Mouse (Mus musculus) forebrain, embryonic 14.5 days (tissue): ENCODE data around the gene Cdc42bpa. TPM values are rescaled to one million over a fixed set of nuclear protein-coding genes. Genes with fewer than 3 reads are reported as not detected.

Experiments
- ATAC-seq: fragments of 200-750 bp; cut with Nextera tagmentation; 2 replicates; pipeline ENCODE4 v1.8.0; 2017; ENCODE audit warnings: mild to moderate bottlenecking, moderate library complexity
- DNase-seq: peaks from one replicate; pipeline ENCODE4 v3.0.0-alpha.2; 2015; ENCODE audit warnings: low spot score
- H3K27ac ChIP-seq: fragments of 300-500 bp; sonication (generic); 2 replicates; pipeline ENCODE4 v1.5.1; 2014; ENCODE audit warnings: low read depth, mild to moderate bottlenecking, control low read depth, low read length, moderate library complexity
- H3K27me3 ChIP-seq: fragments of 300-500 bp; sonication (generic); replicated peaks from 2 replicates; pipeline ENCODE4 v1.6.1; 2014; ENCODE audit warnings: low read length, control low read depth, mixed read lengths; ENCODE audit not compliant: control insufficient read depth, insufficient read depth
- H3K36me3 ChIP-seq: fragments of 300-500 bp; sonication (generic); 2 replicates; pipeline ENCODE4 v1.6.1; 2014; ENCODE audit warnings: low read length, control low read depth; ENCODE audit not compliant: control insufficient read depth, insufficient read depth
- H3K4me1 ChIP-seq: fragments of 300-500 bp; sonication (generic); 2 replicates; pipeline ENCODE4 v1.6.1; 2014; ENCODE audit warnings: antibody characterized with exemption, low read length, control low read depth; ENCODE audit not compliant: control insufficient read depth, insufficient read depth
- H3K4me2 ChIP-seq: fragments of 300-500 bp; sonication (generic); 2 replicates; pipeline ENCODE4 v1.6.1; 2014; ENCODE audit warnings: mild to moderate bottlenecking, control low read depth, low read length
- H3K4me3 ChIP-seq: fragments of 300-500 bp; sonication (generic); 2 replicates; pipeline ENCODE4 v1.5.1; 2014; ENCODE audit warnings: low read depth, low read length, control low read depth
- H3K9ac ChIP-seq: fragments of 300-500 bp; sonication (generic); 2 replicates; pipeline ENCODE4 v1.6.1; 2014; ENCODE audit warnings: mild to moderate bottlenecking, low read length, control low read depth, moderate library complexity
- H3K9me3 ChIP-seq: fragments of 300-500 bp; sonication (generic); replicated peaks from 2 replicates; pipeline ENCODE4 v1.6.1; 2016; ENCODE audit warnings: low read length, control low read depth, mixed read lengths; ENCODE audit not compliant: control insufficient read depth
- WGBS: fragments of 180-500 bp; shearing (Covaris S2); extraction: QIAGEN DNeasy Blood & Tissue Kit; methylation state at CpG from one replicate; pipeline ENCODE4 v1.1.7; 2014; 5-methylcytosine and 5-hydroxymethylcytosine counted together
- polyA plus RNA-seq: library from polyadenylated mRNA; unstranded; fragments of >200 nt; fragmentation: Nextera tagmentation; extraction: Ambion mirVana; gene quantifications from 2 replicates; pipeline ENCODE4 v1.2.1, GENCODE M21; 2014

Gene Cdc42bpa
- polyA plus RNA-seq, 1 experiment from 2014 or later: 18.1 TPM

- H3K27me3 ChIP-seq: no peaks in the 10 kb centered on the region
- H3K27ac ChIP-seq: no peak overlapping the region
- H3K4me1 ChIP-seq: no peaks in the 10 kb centered on the region
- DNase-seq (peak; percentile 4), ATAC-seq (no peak)
- H3K4me3 ChIP-seq: no peak overlapping the region
- H3K9me3 ChIP-seq: no peaks in the 10 kb centered on the region
- H3K36me3 ChIP-seq: no peaks in the 10 kb centered on the region
- WGBS: 86% methylated on average over 3 of the region's 3 CpGs
- no peak overlapping the region for H3K9ac ChIP-seq
- H3K4me2 ChIP-seq: no peak overlapping the region
These were observed 77.2 kb downstream of the Cdc42bpa start for GRCm38 (mm10) chr1:180037461-180037860.

DNA sequence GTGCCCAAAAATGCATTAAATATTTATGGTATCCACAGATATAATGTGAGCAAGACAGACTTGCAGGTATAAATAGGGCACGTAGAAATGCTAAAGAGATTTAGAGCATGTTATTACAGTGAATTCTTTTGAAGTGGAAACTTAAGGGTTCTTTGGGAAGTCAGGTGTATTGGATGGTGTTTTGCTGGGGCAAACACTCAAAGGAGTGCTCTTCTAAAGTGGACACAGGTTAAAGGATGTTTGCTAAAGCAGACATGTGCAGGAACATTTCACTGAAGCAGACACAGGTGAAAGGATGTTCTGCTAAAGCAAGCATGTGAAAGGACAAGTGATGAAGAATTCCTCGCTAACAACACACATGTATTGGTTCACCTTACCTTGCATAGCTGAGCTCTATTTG lies 83.9 kb downstream of the Cdc42bpa start:
- Histone ChIP-seq H3K27ac (no peak overlapping the region), H3K36me3 (peaks cover 5% of the 10 kb centered on the region; the same call in 1 of the 2 replicates), H3K9me3 (no peaks in the 10 kb centered on the region), H3K4me3 (no peak overlapping the region), H3K4me1 (no peaks in the 10 kb centered on the region), H3K4me2 (no peak overlapping the region), H3K9ac (no peak overlapping the region), H3K27me3 (no peaks in the 10 kb centered on the region)
- ATAC-seq: no peak
- no peak for DNase-seq
- 95% methylated on average over 2 of the region's 2 CpGs for WGBS

- no peak overlapping the region for H3K4me3 ChIP-seq
- H3K36me3 ChIP-seq: peaks cover 5% of the 10 kb centered on the region; the same call in 1 of the 2 replicates
- H3K9ac ChIP-seq: no peak overlapping the region
- ATAC-seq (no peak), DNase-seq (no peak)
- no peaks in the 10 kb centered on the region for H3K27me3 ChIP-seq
- no peak overlapping the region for H3K27ac ChIP-seq
- no peaks in the 10 kb centered on the region for H3K4me1 ChIP-seq
- H3K9me3 ChIP-seq: no peaks in the 10 kb centered on the region
- H3K4me2 ChIP-seq: no peak overlapping the region
These were observed 84.9 kb downstream of the Cdc42bpa start for GRCm38 (mm10) chr1:180045172-180045571.

DNA sequence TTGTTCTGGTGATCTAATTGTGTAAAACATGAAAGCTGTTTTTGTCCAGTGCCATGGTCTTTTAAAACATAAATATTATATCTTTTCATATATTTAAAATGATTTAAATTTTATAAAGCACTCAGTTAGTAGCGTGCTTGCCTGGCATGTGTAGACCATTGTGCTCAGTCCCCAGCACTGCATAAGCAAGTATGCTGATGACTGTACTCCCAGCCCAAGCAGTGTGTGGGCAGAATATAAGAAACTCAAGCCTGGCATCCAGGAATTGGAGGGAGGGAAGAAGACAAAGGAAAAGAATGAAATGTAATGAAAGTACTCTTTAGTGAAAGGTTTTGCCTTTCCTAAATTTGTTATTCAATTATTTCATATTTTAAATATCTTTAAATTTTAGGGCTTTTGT lies 128.9 kb downstream of the Cdc42bpa start:
- ATAC-seq: no peak
- Histone ChIP-seq H3K9ac (no peak overlapping the region), H3K4me2 (no peak overlapping the region), H3K36me3 (0 out of 2 replicates have a peak, but pooled peaks cover 2% of the 10 kb centered on the region), H3K4me3 (no peak overlapping the region), H3K9me3 (no peaks in the 10 kb centered on the region), H3K27ac (no peak overlapping the region), H3K27me3 (no peaks in the 10 kb centered on the region), H3K4me1 (no peaks in the 10 kb centered on the region)
- WGBS: 86% methylated on average over 1 of the region's 1 CpGs
- no peak for DNase-seq

DNA sequence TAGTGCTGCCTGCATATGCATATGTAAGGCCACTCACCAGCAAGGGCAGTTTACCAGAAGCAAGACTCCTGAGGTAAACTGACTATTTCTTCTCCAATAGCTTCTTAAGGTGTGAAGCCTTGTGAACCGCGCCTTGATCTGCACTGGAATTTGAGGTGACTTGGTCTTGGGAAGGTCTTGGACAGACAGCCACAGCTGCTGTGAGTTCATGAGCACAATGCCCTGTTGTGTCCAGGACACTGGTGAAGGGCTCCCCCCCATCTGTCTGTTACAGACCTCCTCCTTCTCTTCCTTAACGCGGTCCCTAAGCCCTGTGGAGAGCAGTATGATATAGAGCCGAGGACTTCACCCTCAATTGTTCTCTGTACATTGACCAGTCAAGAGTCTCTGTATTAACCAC lies 138.2 kb downstream of the Cdc42bpa start:
- no peak for DNase-seq
- 88% methylated on average over 5 of the region's 5 CpGs for WGBS

DNA sequence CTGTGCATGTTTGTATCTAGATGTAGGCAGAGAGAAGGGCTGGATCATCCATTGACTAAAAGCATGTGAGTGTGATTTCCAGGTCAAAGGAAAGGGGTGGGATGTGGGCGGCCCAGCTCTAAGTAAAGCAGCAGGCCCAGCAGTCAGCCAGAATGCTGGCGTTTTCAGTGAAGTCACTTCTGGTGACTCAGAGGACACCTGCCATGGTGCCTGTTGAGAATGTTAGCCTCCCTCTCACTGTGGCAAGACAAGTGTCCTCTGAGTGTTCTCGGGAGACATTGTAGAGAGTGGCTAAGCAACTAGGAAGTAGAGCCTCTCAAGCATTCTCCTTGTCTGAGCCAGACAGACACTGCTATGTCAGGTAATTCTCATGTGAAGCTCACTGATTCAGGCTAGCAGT lies 144.3 kb downstream of the Cdc42bpa start:
- H3K4me1 ChIP-seq: no peaks in the 10 kb centered on the region
- H3K27me3 ChIP-seq: no peaks in the 10 kb centered on the region
- no peak for DNase-seq
- 0 out of 2 replicates have a peak, but pooled peaks cover 3% of the 10 kb centered on the region for H3K36me3 ChIP-seq
- H3K9ac ChIP-seq: no peak overlapping the region
- 71% methylated on average over 3 of the region's 3 CpGs for WGBS
- H3K9me3 ChIP-seq: no peaks in the 10 kb centered on the region
- H3K4me2 ChIP-seq: no peak overlapping the region
- H3K27ac ChIP-seq: no peak overlapping the region
- H3K4me3 ChIP-seq: no peak overlapping the region
- ATAC-seq: no peak

More for the DNA sequence above, 138.2 kb downstream of the Cdc42bpa start:
- no peaks in the 10 kb centered on the region for H3K9me3 ChIP-seq
- no peak overlapping the region for H3K4me2 ChIP-seq
- no peak for ATAC-seq
- H3K9ac ChIP-seq: no peak overlapping the region
- H3K4me1 ChIP-seq: no peaks in the 10 kb centered on the region
- no peak overlapping the region for H3K27ac ChIP-seq
- no peak overlapping the region for H3K4me3 ChIP-seq
- H3K36me3 ChIP-seq: peaks cover 21% of the 10 kb centered on the region; the same call in 1 of the 2 replicates
- no peaks in the 10 kb centered on the region for H3K27me3 ChIP-seq

DNA sequence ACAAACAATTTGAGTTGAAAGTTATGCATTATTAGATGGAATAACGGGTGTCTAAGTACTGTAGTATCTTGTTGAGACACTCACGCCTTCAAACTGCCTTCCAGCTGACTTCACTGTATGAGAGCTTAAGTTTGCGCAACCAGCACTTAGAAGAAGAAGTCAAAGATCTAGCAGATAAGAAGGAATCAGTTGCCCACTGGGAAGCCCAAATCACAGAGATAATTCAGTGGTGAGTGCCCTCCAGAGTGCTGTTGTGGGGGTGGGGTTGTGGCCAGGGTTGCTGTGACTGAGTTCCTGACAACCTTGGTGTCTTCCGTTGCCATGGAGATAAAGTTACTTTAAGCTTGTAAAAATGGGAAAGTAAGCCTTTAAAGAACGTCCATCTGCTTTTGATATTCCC lies 148.8 kb downstream of the Cdc42bpa start:
- Histone ChIP-seq H3K27ac (no peak overlapping the region), H3K27me3 (no peaks in the 10 kb centered on the region), H3K4me1 (no peaks in the 10 kb centered on the region), H3K4me3 (no peak overlapping the region), H3K9ac (no peak overlapping the region), H3K4me2 (no peak overlapping the region), H3K36me3 (0 out of 2 replicates have a peak, but pooled peaks cover 5% of the 10 kb centered on the region), H3K9me3 (no peaks in the 10 kb centered on the region)
- DNase-seq: no peak
- ATAC-seq: no peak
- WGBS: 67% methylated on average over 5 of the region's 5 CpGs

- WGBS: 70% methylated on average over 1 of the region's 1 CpGs
- no peak overlapping the region for H3K4me3 ChIP-seq
- DNase-seq (no peak), ATAC-seq (no peak)
- no peaks in the 10 kb centered on the region for H3K9me3 ChIP-seq
- no peak overlapping the region for H3K9ac ChIP-seq
- no peak overlapping the region for H3K4me2 ChIP-seq
- H3K4me1 ChIP-seq: no peaks in the 10 kb centered on the region
- no peaks in the 10 kb centered on the region for H3K27me3 ChIP-seq
- peaks cover 6% of the 10 kb centered on the region; the same call in 1 of the 2 replicates for H3K36me3 ChIP-seq
- H3K27ac ChIP-seq: no peak overlapping the region
These were observed 156.3 kb downstream of the Cdc42bpa start for GRCm38 (mm10) chr1:180116525-180116924.

GRCm38 (mm10) chr1:180118233-180118632 lies 158.0 kb downstream of the Cdc42bpa start:
- WGBS: 86% methylated on average over 8 of the region's 8 CpGs
- no peak overlapping the region for H3K4me3 ChIP-seq
- H3K4me2 ChIP-seq: no peak overlapping the region
- no peaks in the 10 kb centered on the region for H3K27me3 ChIP-seq
- peaks cover 6% of the 10 kb centered on the region; the same call in 1 of the 2 replicates for H3K36me3 ChIP-seq
- H3K9me3 ChIP-seq: no peaks in the 10 kb centered on the region
- DNase-seq: no peak
- H3K9ac ChIP-seq: no peak overlapping the region
- H3K27ac ChIP-seq: no peak overlapping the region
- no peak for ATAC-seq
- H3K4me1 ChIP-seq: no peaks in the 10 kb centered on the region
